Mouse (Mus musculus) liver, adult 2 months (tissue): ENCODE measurements around the gene Sh3bp5.

Experiments
- CTCF ChIP-seq: fragments of 200-500 bp; IDR thresholded peaks from 2 replicates; pipeline ENCODE4 v1.5.1; 2011; ENCODE audit warnings: low read depth, low read length, control low read depth
- POLR2A ChIP-seq: fragments of 200-500 bp; IDR thresholded peaks from 2 replicates; pipeline ENCODE4 v1.6.1; 2011; ENCODE audit warnings: low read length, control low read depth; ENCODE audit not compliant: insufficient read depth; ENCODE audit errors: extremely low read depth

DNA sequence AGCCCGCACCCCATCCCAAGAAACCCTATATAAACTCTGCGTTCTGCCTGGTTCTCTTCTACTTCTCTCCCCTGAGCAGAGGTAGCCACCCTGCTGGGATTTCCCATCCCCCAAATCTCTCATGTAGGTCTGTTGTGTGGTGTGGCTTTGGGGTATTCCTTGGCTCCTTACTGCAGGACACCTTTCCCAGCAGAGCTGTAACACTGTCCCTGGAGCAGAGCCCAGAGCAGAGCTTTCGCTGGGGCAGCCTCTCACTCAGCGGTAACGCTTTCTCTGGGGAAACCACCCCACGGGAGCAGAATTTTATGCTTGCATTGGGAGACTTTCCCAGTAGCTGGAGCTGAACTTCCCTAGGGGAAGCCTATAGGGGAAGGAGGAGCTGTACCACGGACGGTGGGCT is 53.6 kb downstream of the Sh3bp5 start:
- TF ChIP-seq CTCF (no peak), POLR2A (no peak)
